Mouse (Mus musculus) limb, embryonic 10.5 days (tissue): ENCODE measurements at regions not wholly inside any gene's neighbourhood (a gene's known extent, or its start where the extent isn't known, plus 50 kb on each side); places are given as distances from the start of the nearest gene placed in this dataset.

Experiments
- DNase-seq: peaks from one replicate; pipeline ENCODE4 v3.0.0-alpha.2; 2017; ENCODE audit warnings: low spot score
- H3K27ac ChIP-seq: fragments of 300-500 bp; sonication (generic); 2 replicates; pipeline ENCODE4 v1.5.1; 2016; ENCODE audit warnings: mild to moderate bottlenecking
- H3K27me3 ChIP-seq: fragments of 300-500 bp; sonication (generic); 2 replicates; pipeline ENCODE4 v1.6.1; 2016; ENCODE audit warnings: low read depth, mild to moderate bottlenecking; ENCODE audit not compliant: poor library complexity, severe bottlenecking
- H3K36me3 ChIP-seq: fragments of 300-500 bp; sonication (generic); 2 replicates; pipeline ENCODE4 v1.6.1; 2016; ENCODE audit warnings: mild to moderate bottlenecking, moderate library complexity
- H3K4me1 ChIP-seq: fragments of 300-500 bp; sonication (generic); 2 replicates; pipeline ENCODE4 v1.6.1; 2016
- H3K4me3 ChIP-seq: fragments of 300-500 bp; sonication (generic); 2 replicates; pipeline ENCODE4 v1.5.1; 2016; ENCODE audit warnings: mild to moderate bottlenecking, moderate library complexity
- H3K9me3 ChIP-seq: fragments of 300-500 bp; sonication (generic); replicated peaks from 2 replicates; pipeline ENCODE4 v1.6.1; 2016; ENCODE audit warnings: mild to moderate bottlenecking
- WGBS: fragments of 180-500 bp; shearing (Covaris S2); methylation state at CpG from one replicate; pipeline ENCODE4 v1.1.7; 2016; 5-methylcytosine and 5-hydroxymethylcytosine counted together

- DNase-seq: no peak
- Histone ChIP-seq H3K4me1 (no peaks in the 10 kb centered on the region), H3K4me3 (no peak overlapping the region), H3K9me3 (no peaks in the 10 kb centered on the region), H3K27me3 (no peaks in the 10 kb centered on the region), H3K36me3 (no peaks in the 10 kb centered on the region), H3K27ac (no peak overlapping the region)
- 91% methylated on average over 3 of the region's 3 CpGs for WGBS
These were observed 63.0 kb upstream of the Ube2e3 start for GRCm38 (mm10) chr2:78804931-78805330.

GRCm38 (mm10) chr2:78803543-78803942 is 64.4 kb upstream of the Ube2e3 start:
- DNase-seq: no peak
- no peaks in the 10 kb centered on the region for H3K36me3 ChIP-seq
- no peaks in the 10 kb centered on the region for H3K4me1 ChIP-seq
- H3K27ac ChIP-seq: no peak overlapping the region
- 82% methylated on average over 4 of the region's 4 CpGs for WGBS
- no peaks in the 10 kb centered on the region for H3K9me3 ChIP-seq
- H3K27me3 ChIP-seq: no peaks in the 10 kb centered on the region
- no peak overlapping the region for H3K4me3 ChIP-seq

- 70% methylated on average over 5 of the region's 5 CpGs for WGBS
These were observed 72.5 kb upstream of the Ube2e3 start for GRCm38 (mm10) chr2:78795446-78795845.

GRCm38 (mm10) chr2:78794734-78795133 is 73.2 kb upstream of the Ube2e3 start:
- H3K27me3 ChIP-seq: no peaks in the 10 kb centered on the region
- H3K4me1 ChIP-seq: no peaks in the 10 kb centered on the region
- no peaks in the 10 kb centered on the region for H3K36me3 ChIP-seq
- no peak for DNase-seq
- WGBS: 87% methylated on average over 5 of the region's 5 CpGs
- no peaks in the 10 kb centered on the region for H3K9me3 ChIP-seq
- no peak overlapping the region for H3K4me3 ChIP-seq
- no peak overlapping the region for H3K27ac ChIP-seq

More at GRCm38 (mm10) chr2:78795446-78795845, 72.5 kb upstream of the Ube2e3 start:
- Histone ChIP-seq H3K4me3 (no peak overlapping the region), H3K27me3 (no peaks in the 10 kb centered on the region), H3K4me1 (no peaks in the 10 kb centered on the region), H3K9me3 (no peaks in the 10 kb centered on the region), H3K36me3 (no peaks in the 10 kb centered on the region), H3K27ac (no peak overlapping the region)
- DNase-seq: no peak

GRCm38 (mm10) chr2:78789124-78789523 is 78.8 kb upstream of the Ube2e3 start:
- Histone ChIP-seq H3K27ac (no peak overlapping the region), H3K9me3 (no peaks in the 10 kb centered on the region), H3K4me1 (no peaks in the 10 kb centered on the region), H3K4me3 (no peak overlapping the region), H3K27me3 (no peaks in the 10 kb centered on the region), H3K36me3 (no peaks in the 10 kb centered on the region)
- DNase-seq: no peak
- 91% methylated on average over 5 of the region's 5 CpGs for WGBS

GRCm38 (mm10) chr2:78788222-78788621 is 79.7 kb upstream of the Ube2e3 start:
- Histone ChIP-seq H3K27me3 (no peaks in the 10 kb centered on the region), H3K4me1 (no peaks in the 10 kb centered on the region), H3K4me3 (no peak overlapping the region)

GRCm38 (mm10) chr2:78779949-78780348 is 88.0 kb upstream of the Ube2e3 start:
- Histone ChIP-seq H3K27me3 (no peaks in the 10 kb centered on the region), H3K4me3 (no peak overlapping the region), H3K4me1 (no peaks in the 10 kb centered on the region), H3K36me3 (no peaks in the 10 kb centered on the region), H3K9me3 (no peaks in the 10 kb centered on the region), H3K27ac (no peak overlapping the region)
- DNase-seq: no peak
- WGBS: 95% methylated on average over 3 of the region's 3 CpGs

More at GRCm38 (mm10) chr2:78788222-78788621, 79.7 kb upstream of the Ube2e3 start:
- no peak for DNase-seq
- H3K27ac ChIP-seq: no peak overlapping the region
- no peaks in the 10 kb centered on the region for H3K36me3 ChIP-seq
- H3K9me3 ChIP-seq: no peaks in the 10 kb centered on the region

- Histone ChIP-seq H3K27ac (no peak overlapping the region), H3K36me3 (no peaks in the 10 kb centered on the region), H3K9me3 (no peaks in the 10 kb centered on the region), H3K4me3 (no peak overlapping the region), H3K27me3 (no peaks in the 10 kb centered on the region), H3K4me1 (no peaks in the 10 kb centered on the region)
- DNase-seq: no peak
These were observed 90.3 kb upstream of the Ube2e3 start for GRCm38 (mm10) chr2:78777589-78777988.

- Histone ChIP-seq H3K36me3 (no peaks in the 10 kb centered on the region), H3K9me3 (no peaks in the 10 kb centered on the region), H3K4me1 (no peaks in the 10 kb centered on the region), H3K27ac (no peak overlapping the region), H3K4me3 (no peak overlapping the region), H3K27me3 (no peaks in the 10 kb centered on the region)
- 82% methylated on average over 6 of the region's 6 CpGs for WGBS
- no peak for DNase-seq
These were observed 113.6 kb upstream of the Ube2e3 start for GRCm38 (mm10) chr2:78754362-78754761.

- no peaks in the 10 kb centered on the region for H3K27me3 ChIP-seq
- DNase-seq: no peak
- WGBS: 94% methylated on average over 4 of the region's 4 CpGs
- H3K9me3 ChIP-seq: no peaks in the 10 kb centered on the region
- H3K4me1 ChIP-seq: no peaks in the 10 kb centered on the region
- no peaks in the 10 kb centered on the region for H3K36me3 ChIP-seq
- H3K27ac ChIP-seq: no peak overlapping the region
- no peak overlapping the region for H3K4me3 ChIP-seq
These were observed 114.0 kb upstream of the Ube2e3 start for GRCm38 (mm10) chr2:78753918-78754317.

GRCm38 (mm10) chr2:78730161-78730560 is 137.8 kb upstream of the Ube2e3 start:
- no peaks in the 10 kb centered on the region for H3K27me3 ChIP-seq
- H3K4me3 ChIP-seq: no peak overlapping the region
- DNase-seq: no peak
- no peaks in the 10 kb centered on the region for H3K9me3 ChIP-seq
- no peaks in the 10 kb centered on the region for H3K4me1 ChIP-seq
- H3K27ac ChIP-seq: no peak overlapping the region
- 88% methylated on average over 6 of the region's 6 CpGs for WGBS
- no peaks in the 10 kb centered on the region for H3K36me3 ChIP-seq

- Histone ChIP-seq H3K4me1 (no peaks in the 10 kb centered on the region), H3K27ac (no peak overlapping the region), H3K4me3 (no peak overlapping the region), H3K9me3 (no peaks in the 10 kb centered on the region), H3K36me3 (no peaks in the 10 kb centered on the region), H3K27me3 (no peaks in the 10 kb centered on the region)
- DNase-seq: no peak
- 95% methylated on average over 7 of the region's 7 CpGs for WGBS
These were observed 141.9 kb upstream of the Ube2e3 start for GRCm38 (mm10) chr2:78726060-78726459.

- Histone ChIP-seq H3K4me1 (no peaks in the 10 kb centered on the region), H3K27me3 (no peaks in the 10 kb centered on the region), H3K9me3 (no peaks in the 10 kb centered on the region), H3K36me3 (no peaks in the 10 kb centered on the region), H3K27ac (no peak overlapping the region), H3K4me3 (no peak overlapping the region)
- no peak for DNase-seq
- 77% methylated on average over 2 of the region's 2 CpGs for WGBS
These were observed 143.5 kb upstream of the Ube2e3 start for GRCm38 (mm10) chr2:78724416-78724815.

GRCm38 (mm10) chr2:78723423-78723822 is 144.5 kb upstream of the Ube2e3 start:
- no peaks in the 10 kb centered on the region for H3K9me3 ChIP-seq
- WGBS: 96% methylated on average over 3 of the region's 3 CpGs
- DNase-seq: no peak
- no peak overlapping the region for H3K27ac ChIP-seq
- peaks cover 4% of the 10 kb centered on the region; the same call in 1 of the 2 replicates for H3K4me1 ChIP-seq
- H3K36me3 ChIP-seq: no peaks in the 10 kb centered on the region
- H3K27me3 ChIP-seq: no peaks in the 10 kb centered on the region
- no peak overlapping the region for H3K4me3 ChIP-seq
